Mouse (Mus musculus) layer of hippocampus, postnatal 10 days (tissue): ENCODE results near the gene Gle1. TPM values are rescaled to one million over a fixed set of nuclear protein-coding genes. Genes with fewer than 3 reads are reported as not detected.

Experiments used
- DNase-seq, 2 experiments: peaks; one replicate each; pipeline ENCODE4 v3.0.0; 2021; ENCODE audit warnings: low spot score in 2 of 2
- microRNA-seq, 2 experiments: library from miRNA; unstranded; fragments of <30 nt; microRNA quantifications; one replicate each; pipeline ENCODE4 v1.2.0; 2021
- total RNA-seq, 2 experiments: library from RNA; stranded (reverse); gene quantifications; 2 replicates each; pipeline ENCODE4 v1.2.3; 2021

The Gle1 gene
- total RNA-seq, 2 experiments from 2014 or later = 43.4 to 45.0 TPM

GRCm38 (mm10) chr2:29964354-29965249 lies 29.4 kb downstream of the Gle1 start:
- DNase-seq = peak; percentile 51 to 52

GRCm38 (mm10) chr2:29965250-29965843 lies 30.1 kb downstream of the Gle1 start, which contains the start of gene Sptan1:
Gene Sptan1 (plus strand): TSS chr2:29965560.
- DNase-seq = peak; percentile 98 to 99

GRCm38 (mm10) chr2:29965906-29966305 lies 30.7 kb downstream of the Gle1 start:
- peak; percentile 57 to 70 for DNase-seq

DNA sequence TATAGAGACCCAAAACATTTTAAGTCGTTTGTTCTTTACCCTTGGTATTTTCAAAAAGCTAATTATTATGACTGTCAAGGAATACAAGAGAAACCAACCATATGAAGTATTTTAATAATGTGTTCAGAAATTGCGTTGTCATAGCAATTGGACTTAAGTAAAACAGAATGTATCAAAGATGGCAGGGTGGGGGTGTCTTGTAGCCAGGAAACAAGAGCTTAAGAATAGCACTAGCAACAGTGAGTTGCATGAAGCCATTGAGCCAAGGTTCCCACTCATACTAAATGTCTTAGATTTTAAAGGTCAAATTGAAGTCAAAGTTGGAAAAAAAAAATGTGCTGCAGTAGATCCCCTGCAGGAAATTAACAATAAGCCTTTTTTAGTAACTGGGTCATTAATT lies 31.6 kb downstream of the Gle1 start:
- DNase-seq = no peak

- DNase-seq = no peak
These were observed 32.5 kb downstream of the Gle1 start for GRCm38 (mm10) chr2:29967768-29968167.

DNA sequence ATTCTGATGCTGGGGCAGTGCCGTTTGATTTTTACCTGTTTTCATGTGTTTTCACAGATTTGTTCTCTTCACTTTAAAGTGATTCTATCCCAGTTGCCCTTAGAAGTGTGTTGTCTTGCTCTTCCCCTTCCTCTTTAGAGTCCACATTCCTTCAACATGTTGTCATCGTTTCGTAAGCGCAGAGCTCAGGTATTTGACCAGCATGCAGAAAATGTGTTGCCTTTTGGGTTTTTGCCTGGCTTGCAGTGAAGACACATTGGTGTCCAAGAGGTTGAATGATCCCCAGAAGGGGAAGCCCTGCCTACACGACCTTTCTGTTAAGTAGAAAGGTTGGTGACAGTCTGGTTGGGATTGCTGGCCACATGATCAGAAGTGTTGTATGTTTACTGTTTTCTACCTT lies 33.4 kb downstream of the Gle1 start:
- DNase-seq = no peak

- peak in 1 of 2 experiments; percentile 21 for DNase-seq
These were observed 36.8 kb downstream of the Gle1 start for GRCm38 (mm10) chr2:29971838-29972635.

GRCm38 (mm10) chr2:29973525-29973924 lies 38.3 kb downstream of the Gle1 start:
- no peak for DNase-seq

- peak; percentile 27 to 51 for DNase-seq
These were observed 42.1 kb downstream of the Gle1 start for GRCm38 (mm10) chr2:29977307-29977706.

GRCm38 (mm10) chr2:29980661-29981060 lies 45.4 kb downstream of the Gle1 start:
- DNase-seq = no peak

- no peak for DNase-seq
These were observed 56.7 kb downstream of the Gle1 start for GRCm38 (mm10) chr2:29991962-29992361.

DNA sequence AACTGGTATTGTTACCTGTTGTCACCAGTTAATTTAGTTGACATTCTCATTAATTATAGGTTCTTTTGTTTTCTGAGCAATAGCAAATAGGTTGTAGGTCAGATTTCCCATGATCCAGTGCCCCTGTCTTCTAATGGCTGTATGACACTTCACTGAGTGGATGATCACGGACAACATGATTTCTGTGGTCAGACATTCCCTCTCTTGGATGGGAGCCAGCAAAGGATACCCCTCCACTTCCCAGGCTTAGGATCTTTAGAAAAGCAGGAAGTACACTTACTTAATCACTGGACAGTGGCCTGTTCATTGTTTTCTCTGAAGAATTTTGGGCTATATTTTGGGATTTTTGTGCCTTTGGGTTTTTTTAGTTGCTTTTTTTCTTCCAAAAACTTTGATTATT lies 73.9 kb downstream of the Gle1 start:
- DNase-seq = no peak

Small RNA genes within 50 kb of the gene (microRNA-seq; reads per million reads assigned to microRNA genes)
- 4.5 reads per million in 2 experiments for gene Mir6997

Other genes with a start within 250 kb of the Gle1 start
- 1 to 10 TPM; 1.4 to 2.2 TPM for gene Gm13420, start 183.7 kb upstream of the Gle1 start, total RNA-seq
- not detected for gene Gm13547, start 176.1 kb upstream of the Gle1 start, total RNA-seq
- 10 to 100 TPM; 32.4 to 35.9 TPM for gene Coq4, start 147.9 kb upstream of the Gle1 start, total RNA-seq
- gene Trub2, start 146.9 kb upstream of the Gle1 start, total RNA-seq = 10 to 100 TPM; 47.7 to 59.7 TPM
- gene Slc27a4, start 132.8 kb upstream of the Gle1 start, total RNA-seq = 10 to 100 TPM; 88.9 to 94.0 TPM
- gene Urm1, start 115.4 kb upstream of the Gle1 start, total RNA-seq = 10 to 100 TPM; 42.4 to 55.0 TPM
- gene Cercam, start 66.3 kb upstream of the Gle1 start, total RNA-seq = 10 to 100 TPM; 11.9 to 15.0 TPM
- 100 to 1,000 TPM; 105 to 119 TPM for gene Odf2, start 46.2 kb upstream of the Gle1 start, total RNA-seq
- 1,000 to 10,000 TPM in 1 of 2 experiments, 100 to 1,000 TPM in 1; 939 to 1,018 TPM for gene Sptan1, start 30.1 kb downstream of the Gle1 start, total RNA-seq
- 10 to 100 TPM; 42.2 to 46.3 TPM for gene Wdr34, start 113.5 kb downstream of the Gle1 start, total RNA-seq
- 100 to 1,000 TPM; 231 to 233 TPM for gene Set, start 122.0 kb downstream of the Gle1 start, total RNA-seq
- 1 to 10 TPM; 1.8 to 2.2 TPM for gene Pkn3, start 142.3 kb downstream of the Gle1 start, total RNA-seq
- 10 to 100 TPM; 19.6 to 19.7 TPM for gene Zdhhc12, start 158.2 kb downstream of the Gle1 start, total RNA-seq
- gene Zer1, start 189.2 kb downstream of the Gle1 start, total RNA-seq = 100 to 1,000 TPM; 121 to 126 TPM
- gene Tbc1d13, start 198.3 kb downstream of the Gle1 start, total RNA-seq = 10 to 100 TPM; 72.6 to 73.5 TPM
- gene Endog, start 236.1 kb downstream of the Gle1 start, total RNA-seq = 10 to 100 TPM; 23.4 to 24.6 TPM
- gene Spout1, start 243.0 kb downstream of the Gle1 start, total RNA-seq = 10 to 100 TPM; 31.2 to 35.3 TPM